ENCODE assay signal across 20 mouse cellular contexts in genomic region chr3:84465822-84466500, GRCm38 (mm10). TPM values are rescaled to one million over a fixed set of nuclear protein-coding genes. Genes with fewer than 3 reads are reported as not detected.
DNase-seq lines count a peak whose midpoint lies in the region; ATAC-seq lines count a peak whose summit lies in the region.
"Had no signal": no experiment of that assay in that cellular context is flagged by ENCODE, and none has a peak within 500 bp of the region (broad histone marks: within the 10 kb centered on the region; RNA-seq: fewer than 3 reads in every experiment).

No protein-coding gene starts in this region.

- no peak overlapping the region for H3K4me3 ChIP-seq in heart, embryonic 13.5 days
- H3K4me3 ChIP-seq in liver, embryonic 11.5 days (ENCODE audit: low read depth, low read length), result no peak overlapping the region
- 0 out of 2 replicates have a peak overlapping the region, but pooled peaks have one; percentile 3 for H3K4me3 ChIP-seq in liver, embryonic 15.5 days (replicated peaks)
- H3K4me3 ChIP-seq in forebrain, embryonic 15.5 days, result no peak overlapping the region
- H3K4me3 ChIP-seq in hindbrain, embryonic 12.5 days, result no peak overlapping the region
- H3K4me3 ChIP-seq: embryonic facial prominence, embryonic 10.5 days; forebrain, embryonic 13.5 days; gastrocnemius, adult 2 months; heart, embryonic 10.5 days; hindbrain, embryonic 15.5 days had no signal

- H3K36me3 ChIP-seq in heart, embryonic 13.5 days, result no peaks in the 10 kb centered on the region
- H3K36me3 ChIP-seq in liver, embryonic 11.5 days (ENCODE audit: control insufficient read depth, insufficient read depth, low read length), result no peaks in the 10 kb centered on the region
- peaks cover 84% of the 10 kb centered on the region for H3K36me3 ChIP-seq in liver, embryonic 15.5 days (replicated peaks)
- H3K36me3 ChIP-seq in forebrain, embryonic 15.5 days, result no peaks in the 10 kb centered on the region
- H3K36me3 ChIP-seq in hindbrain, embryonic 12.5 days, result no peaks in the 10 kb centered on the region
- H3K36me3 ChIP-seq: embryonic facial prominence, embryonic 10.5 days; heart, embryonic 10.5 days; hindbrain, embryonic 15.5 days had no signal

- no peak for DNase-seq in heart, postnatal 36 days
- no peak for DNase-seq in liver, embryonic 11.5 days (ENCODE audit: low spot score)
- no peak for DNase-seq in lung, adult 18-20 months
- DNase-seq: adrenal gland, adult 8-10 months; adrenal gland, postnatal 36 days; cerebellum, adult 11 months; cerebellum, adult 8-10 months; cerebellum, postnatal 36 days; gastrocnemius, adult 2 months; gastrocnemius, postnatal 25 days; heart, adult 18-20 months had no signal

- H3K27ac ChIP-seq in heart, embryonic 13.5 days (replicated peaks), result no peak overlapping the region
- peak overlapping the region; percentile 39; the same call in 1 of the 2 replicates for H3K27ac ChIP-seq in liver, embryonic 11.5 days (ENCODE audit: low read depth, low read length)
- H3K27ac ChIP-seq in liver, embryonic 15.5 days (replicated peaks), result peak overlapping the region; percentile 76
- no peak overlapping the region for H3K27ac ChIP-seq in forebrain, embryonic 15.5 days (replicated peaks)
- H3K27ac ChIP-seq in hindbrain, embryonic 12.5 days, result no peak overlapping the region
- H3K27ac ChIP-seq: embryonic facial prominence, embryonic 10.5 days; forebrain, embryonic 13.5 days; gastrocnemius, adult 2 months; heart, embryonic 10.5 days; hindbrain, embryonic 15.5 days had no signal

- peaks cover 47% of the 10 kb centered on the region for H3K4me1 ChIP-seq in heart, embryonic 13.5 days
- H3K4me1 ChIP-seq in liver, embryonic 11.5 days (replicated peaks; ENCODE audit: control insufficient read depth, insufficient read depth, low read length), result peaks cover 65% of the 10 kb centered on the region
- H3K4me1 ChIP-seq in liver, embryonic 15.5 days (replicated peaks), result peaks cover 88% of the 10 kb centered on the region
- H3K4me1 ChIP-seq in forebrain, embryonic 15.5 days, result no peaks in the 10 kb centered on the region
- peaks cover 11% of the 10 kb centered on the region for H3K4me1 ChIP-seq in hindbrain, embryonic 12.5 days

- no peak for ATAC-seq in heart, embryonic 13.5 days (ENCODE audit: extremely low read depth, insufficient number of reproducible peaks, low FRiP score, low TSS enrichment)
- ATAC-seq in liver, embryonic 11.5 days (replicated peaks; ENCODE audit: low FRiP score), result peak; percentile 58
- 0 out of 2 replicates have a peak, but pooled peaks have one; percentile 19 for ATAC-seq in liver, embryonic 15.5 days (ENCODE audit: insufficient read depth)
- peak; percentile 31 for ATAC-seq in megakaryocyte-erythroid progenitor cell, adult 5-6 weeks (replicated peaks; ENCODE audit: low FRiP score, low TSS enrichment, poor library complexity, severe bottlenecking)
- ATAC-seq in forebrain, embryonic 15.5 days (replicated peaks), result no peak
- ATAC-seq in hindbrain, embryonic 12.5 days (ENCODE audit: low FRiP score), result no peak
- ATAC-seq: forebrain, embryonic 13.5 days had no signal

- peaks cover 65% of the 10 kb centered on the region for H3K27me3 ChIP-seq in heart, embryonic 13.5 days (replicated peaks)
- peaks cover 2% of the 10 kb centered on the region; the same call in 1 of the 2 replicates for H3K27me3 ChIP-seq in liver, embryonic 11.5 days (replicated peaks; ENCODE audit: control insufficient read depth, insufficient read depth, low read length)
- H3K27me3 ChIP-seq in liver, embryonic 15.5 days, result 0 out of 2 replicates have a peak, but pooled peaks cover 3% of the 10 kb centered on the region
- no peaks in the 10 kb centered on the region for H3K27me3 ChIP-seq in forebrain, embryonic 15.5 days
- no peaks in the 10 kb centered on the region for H3K27me3 ChIP-seq in hindbrain, embryonic 12.5 days
- H3K27me3 ChIP-seq: forebrain, embryonic 13.5 days; hindbrain, embryonic 15.5 days had no signal

- 52% methylated on average over 6 of the region's 6 CpGs for WGBS in heart, embryonic 13.5 days
- 43% methylated on average over 6 of the region's 6 CpGs for WGBS in liver, embryonic 11.5 days
- WGBS in liver, embryonic 15.5 days (ENCODE audit: insufficient replicate concordance), result 17% methylated on average over 6 of the region's 6 CpGs
- WGBS in forebrain, embryonic 15.5 days, result 78% methylated on average over 6 of the region's 6 CpGs
- 82% methylated on average over 6 of the region's 6 CpGs for WGBS in hindbrain, embryonic 12.5 days

- peak overlapping the region; percentile 41 for H3K4me2 ChIP-seq in heart, embryonic 13.5 days
- peak overlapping the region; percentile 38 for H3K4me2 ChIP-seq in liver, embryonic 11.5 days
- peak overlapping the region; percentile 94 for H3K4me2 ChIP-seq in liver, embryonic 15.5 days
- H3K4me2 ChIP-seq in forebrain, embryonic 15.5 days (replicated peaks), result no peak overlapping the region
- H3K4me2 ChIP-seq in hindbrain, embryonic 12.5 days (replicated peaks), result no peak overlapping the region
- H3K4me2 ChIP-seq: forebrain, embryonic 13.5 days; hindbrain, embryonic 15.5 days had no signal

- no peaks in the 10 kb centered on the region for H3K9me3 ChIP-seq in heart, embryonic 13.5 days
- H3K9me3 ChIP-seq in liver, embryonic 11.5 days (ENCODE audit: control insufficient read depth, low read length), result no peaks in the 10 kb centered on the region
- no peaks in the 10 kb centered on the region for H3K9me3 ChIP-seq in liver, embryonic 15.5 days (replicated peaks)
- no peaks in the 10 kb centered on the region for H3K9me3 ChIP-seq in forebrain, embryonic 15.5 days
- H3K9me3 ChIP-seq in hindbrain, embryonic 12.5 days (replicated peaks), result no peaks in the 10 kb centered on the region
- H3K9me3 ChIP-seq: embryonic facial prominence, embryonic 10.5 days; forebrain, embryonic 13.5 days; heart, embryonic 10.5 days; hindbrain, embryonic 15.5 days had no signal

- no peak overlapping the region for H3K9ac ChIP-seq in heart, embryonic 13.5 days
- H3K9ac ChIP-seq in liver, embryonic 11.5 days (ENCODE audit: low read depth, low read length), result no peak overlapping the region
- H3K9ac ChIP-seq in liver, embryonic 15.5 days, result 0 out of 2 replicates have a peak overlapping the region, but pooled peaks have one; percentile 23
- H3K9ac ChIP-seq in forebrain, embryonic 15.5 days (replicated peaks), result no peak overlapping the region
- H3K9ac ChIP-seq in hindbrain, embryonic 12.5 days, result no peak overlapping the region
- H3K9ac ChIP-seq: forebrain, embryonic 13.5 days; hindbrain, embryonic 15.5 days had no signal

- intact Hi-C loops in heart, postnatal 36 days (cut with DNase I), result no loop called here

RNA-seq across cellular contexts. Expression of gene Fhdc1, which starts 14.3 kb away (rescaled TPM):
- 1.7 and 2.2 TPM in 2 replicates for polyA plus RNA-seq in heart, embryonic 13.5 days (2015; fragmentation: Nextera tagmentation; extraction: Ambion mirVana)
- total RNA-seq in heart, postnatal 36 days (2021), result under 1 TPM; 0.58 to 0.87 TPM
- polyA plus RNA-seq in liver, embryonic 11.5 days (2014; fragmentation: Nextera tagmentation; extraction: Ambion mirVana), result 7.6 and 11.6 TPM in 2 replicates
- polyA plus RNA-seq in liver, embryonic 15.5 days (2015; fragmentation: Nextera tagmentation; extraction: Ambion mirVana), result 41.8 and 42.3 TPM in 2 replicates
- 0.59 and 0.79 TPM in 2 replicates for total RNA-seq in megakaryocyte-erythroid progenitor cell, adult 5-6 weeks (2014; fragmentation: Nextera tagmentation)
- 1.6 and 2.0 TPM in 2 replicates for total RNA-seq in megakaryocyte-erythroid progenitor cell, adult 5-6 weeks (2017)
- 1.6 and 1.7 TPM in 2 replicates for polyA plus RNA-seq in forebrain, embryonic 15.5 days (2015; fragmentation: Nextera tagmentation; extraction: Ambion mirVana)
- 5.8 and 6.0 TPM in 2 replicates for polyA plus RNA-seq in hindbrain, embryonic 12.5 days (2016; fragmentation: Nextera tagmentation; extraction: Ambion mirVana)

Comparison
In these comparisons a context has a peak if more than half of its experiments do, and no peak if none do; other contexts are left out.
1. ATAC-seq: peak in liver, embryonic 11.5 days (single experiment), liver, embryonic 15.5 days (single experiment) and megakaryocyte-erythroid progenitor cell, adult 5-6 weeks (single experiment); none in heart, embryonic 13.5 days (single experiment), forebrain, embryonic 15.5 days (single experiment) and hindbrain, embryonic 12.5 days (single experiment).
2. H3K27ac ChIP-seq: peak in liver, embryonic 11.5 days (single experiment) and liver, embryonic 15.5 days (single experiment); none in heart, embryonic 13.5 days (single experiment), forebrain, embryonic 15.5 days (single experiment) and hindbrain, embryonic 12.5 days (single experiment).
3. H3K4me2 ChIP-seq: peak in heart, embryonic 13.5 days (single experiment), liver, embryonic 11.5 days (single experiment) and liver, embryonic 15.5 days (single experiment); none in forebrain, embryonic 15.5 days (single experiment) and hindbrain, embryonic 12.5 days (single experiment).